Mouse (Mus musculus): Measurements from ENCODE around the gene Snx33. TPM values are rescaled to one million over a fixed set of nuclear protein-coding genes. Genes with fewer than 3 reads are reported as not detected.

The Snx33 gene
- polyA plus RNA-seq, 1 experiment from 2014 or later = 5.5 TPM

GRCm38 (mm10) chr9:56882283-56882682, 45.9 kb downstream of the Snx33 start:
- H3K4me1 ChIP-seq (replicated peaks; ENCODE audit: control insufficient read depth, insufficient read depth) = no peaks in the 10 kb centered on the region
- no peak for ATAC-seq (ENCODE audit: low FRiP score, low TSS enrichment)
- H3K27ac ChIP-seq (replicated peaks) = 0 out of 2 replicates have a peak overlapping the region, but pooled peaks have one; percentile 53

GRCm38 (mm10) chr9:56881539-56882082, 46.6 kb downstream of the Snx33 start:
- Histone ChIP-seq H3K36me3 (ENCODE audit: control insufficient read depth, insufficient read depth, low read length) (no peaks in the 10 kb centered on the region), H3K9me3 (ENCODE audit: control insufficient read depth, low read length) (no peaks in the 10 kb centered on the region), H3K27ac (replicated peaks) (0 out of 2 replicates have a peak overlapping the region, but pooled peaks have one; percentile 53), H3K4me2 (replicated peaks; ENCODE audit: low read depth) (no peak overlapping the region), H3K9ac (ENCODE audit: low read length) (no peak overlapping the region), H3K4me1 (replicated peaks; ENCODE audit: control insufficient read depth, insufficient read depth) (no peaks in the 10 kb centered on the region; the same call in 1 of the 2 replicates), H3K4me3 (ENCODE audit: low read depth, low read length) (no peak overlapping the region), H3K27me3 (ENCODE audit: control insufficient read depth, insufficient read depth, low read length) (no peaks in the 10 kb centered on the region)
- 50% methylated on average over 3 of the region's 3 CpGs for WGBS
- no peak for DNase-seq (ENCODE audit: low spot score)
- ATAC-seq (ENCODE audit: low FRiP score, low TSS enrichment) = 0 out of 2 replicates have a peak, but pooled peaks have one; percentile 7
- no peak for TF ChIP-seq EP300 (optimal IDR thresholded peaks at IDR 0.05)
- TF ChIP-seq CTCF (IDR thresholded peaks at IDR 0.05; ENCODE audit: low read depth) = no peak

More at GRCm38 (mm10) chr9:56882283-56882682, 45.9 kb downstream of the Snx33 start:
- no peaks in the 10 kb centered on the region for H3K9me3 ChIP-seq (ENCODE audit: control insufficient read depth, low read length)
- TF ChIP-seq CTCF (IDR thresholded peaks at IDR 0.05; ENCODE audit: low read depth) (no peak), EP300 (optimal IDR thresholded peaks at IDR 0.05) (no peak)
- no peak for DNase-seq (ENCODE audit: low spot score)
- H3K4me3 ChIP-seq (ENCODE audit: low read depth, low read length) = no peak overlapping the region
- H3K9ac ChIP-seq (ENCODE audit: low read length) = no peak overlapping the region
- WGBS = 58% methylated on average over 4 of the region's 4 CpGs
- H3K36me3 ChIP-seq (ENCODE audit: control insufficient read depth, insufficient read depth, low read length) = peaks cover 4% of the 10 kb centered on the region; the same call in 1 of the 2 replicates
- no peaks in the 10 kb centered on the region for H3K27me3 ChIP-seq (ENCODE audit: control insufficient read depth, insufficient read depth, low read length)
- H3K4me2 ChIP-seq (replicated peaks; ENCODE audit: low read depth) = no peak overlapping the region

GRCm38 (mm10) chr9:56880790-56881189, 47.4 kb downstream of the Snx33 start:
- DNase-seq (ENCODE audit: low spot score) = no peak
- TF ChIP-seq CTCF (IDR thresholded peaks at IDR 0.05; ENCODE audit: low read depth) (no peak), EP300 (optimal IDR thresholded peaks at IDR 0.05) (no peak)
- ATAC-seq (ENCODE audit: low FRiP score, low TSS enrichment) = no peak
- no peak overlapping the region for H3K4me3 ChIP-seq (ENCODE audit: low read depth, low read length)
- H3K27ac ChIP-seq (replicated peaks) = peak overlapping the region; percentile 35
- no peaks in the 10 kb centered on the region for H3K27me3 ChIP-seq (ENCODE audit: control insufficient read depth, insufficient read depth, low read length)
- 0 out of 2 replicates have a peak overlapping the region, but pooled peaks have one; percentile 18 for H3K9ac ChIP-seq (ENCODE audit: low read length)
- no peaks in the 10 kb centered on the region for H3K36me3 ChIP-seq (ENCODE audit: control insufficient read depth, insufficient read depth, low read length)
- H3K4me2 ChIP-seq (replicated peaks; ENCODE audit: low read depth) = no peak overlapping the region
- no peaks in the 10 kb centered on the region; the same call in 1 of the 2 replicates for H3K4me1 ChIP-seq (replicated peaks; ENCODE audit: control insufficient read depth, insufficient read depth)
- WGBS = 30% methylated on average over 9 of the region's 9 CpGs
- H3K9me3 ChIP-seq (ENCODE audit: control insufficient read depth, low read length) = no peaks in the 10 kb centered on the region

- WGBS = 66% methylated on average over 5 of the region's 5 CpGs
- no peaks in the 10 kb centered on the region for H3K9me3 ChIP-seq (ENCODE audit: control insufficient read depth, low read length)
- ATAC-seq (ENCODE audit: low FRiP score, low TSS enrichment) = no peak
- H3K36me3 ChIP-seq (ENCODE audit: control insufficient read depth, insufficient read depth, low read length) = no peaks in the 10 kb centered on the region
- no peak overlapping the region for H3K4me3 ChIP-seq (ENCODE audit: low read depth, low read length)
- no peaks in the 10 kb centered on the region; the same call in 1 of the 2 replicates for H3K4me1 ChIP-seq (replicated peaks; ENCODE audit: control insufficient read depth, insufficient read depth)
- no peak for DNase-seq (ENCODE audit: low spot score)
- H3K27me3 ChIP-seq (ENCODE audit: control insufficient read depth, insufficient read depth, low read length) = no peaks in the 10 kb centered on the region
- 0 out of 2 replicates have a peak overlapping the region, but pooled peaks have one; percentile 30 for H3K27ac ChIP-seq (replicated peaks)
- TF ChIP-seq EP300 (optimal IDR thresholded peaks at IDR 0.05) (no peak), CTCF (IDR thresholded peaks at IDR 0.05; ENCODE audit: low read depth) (no peak)
- H3K9ac ChIP-seq (ENCODE audit: low read length) = no peak overlapping the region
- H3K4me2 ChIP-seq (replicated peaks; ENCODE audit: low read depth) = no peak overlapping the region
Observed at GRCm38 (mm10) chr9:56877284-56877683, 50.9 kb downstream of the Snx33 start.

- 32% methylated on average over 9 of the region's 9 CpGs for WGBS
- Histone ChIP-seq H3K9me3 (ENCODE audit: control insufficient read depth, low read length) (no peaks in the 10 kb centered on the region), H3K4me2 (replicated peaks; ENCODE audit: low read depth) (no peak overlapping the region), H3K9ac (ENCODE audit: low read length) (0 out of 2 replicates have a peak overlapping the region, but pooled peaks have one; percentile 38), H3K4me3 (ENCODE audit: low read depth, low read length) (no peak overlapping the region), H3K27me3 (ENCODE audit: control insufficient read depth, insufficient read depth, low read length) (no peaks in the 10 kb centered on the region), H3K4me1 (replicated peaks; ENCODE audit: control insufficient read depth, insufficient read depth) (no peaks in the 10 kb centered on the region; the same call in 1 of the 2 replicates), H3K27ac (replicated peaks) (peak overlapping the region; percentile 40; the same call in 1 of the 2 replicates), H3K36me3 (ENCODE audit: control insufficient read depth, insufficient read depth, low read length) (no peaks in the 10 kb centered on the region)
- ATAC-seq (ENCODE audit: low FRiP score, low TSS enrichment) = peak; percentile 48
- peak; percentile 58 for DNase-seq (ENCODE audit: low spot score)
- peak; percentile 3; the same call in 1 of the 2 replicates for TF ChIP-seq CTCF (IDR thresholded peaks at IDR 0.05; ENCODE audit: low read depth)
- no peak for TF ChIP-seq EP300 (optimal IDR thresholded peaks at IDR 0.05)
Observed at GRCm38 (mm10) chr9:56876784-56877183, 51.4 kb downstream of the Snx33 start.

GRCm38 (mm10) chr9:56873097-56873496, 55.1 kb downstream of the Snx33 start:
- Histone ChIP-seq H3K27me3 (ENCODE audit: control insufficient read depth, insufficient read depth, low read length) (no peaks in the 10 kb centered on the region), H3K9me3 (ENCODE audit: control insufficient read depth, low read length) (no peaks in the 10 kb centered on the region), H3K4me2 (replicated peaks; ENCODE audit: low read depth) (no peak overlapping the region), H3K4me1 (replicated peaks; ENCODE audit: control insufficient read depth, insufficient read depth) (peaks cover 7% of the 10 kb centered on the region), H3K4me3 (ENCODE audit: low read depth, low read length) (no peak overlapping the region), H3K36me3 (ENCODE audit: control insufficient read depth, insufficient read depth, low read length) (no peaks in the 10 kb centered on the region), H3K27ac (replicated peaks) (no peak overlapping the region), H3K9ac (ENCODE audit: low read length) (no peak overlapping the region)
- ATAC-seq (ENCODE audit: low FRiP score, low TSS enrichment) (no peak), DNase-seq (ENCODE audit: low spot score) (no peak)
- TF ChIP-seq CTCF (IDR thresholded peaks at IDR 0.05; ENCODE audit: low read depth) (no peak), EP300 (optimal IDR thresholded peaks at IDR 0.05) (no peak)
- 33% methylated on average over 1 of the region's 1 CpGs for WGBS
